Mouse (Mus musculus): ENCODE results near the gene Alox5. TPM values are rescaled to one million over a fixed set of nuclear protein-coding genes. Genes with fewer than 3 reads are reported as not detected.
A peak's percentile ranks its signal among the peaks of the same experiment; 100 is the strongest.
"Not testable (repeated sequence)": the region's sequence is repeated elsewhere in the genome, so short reads cannot be mapped to it uniquely, and the experiment has no call there.

The Alox5 gene
- 1 to 10 TPM; 1.4 to 1.8 TPM for total RNA-seq (2021)
- long read RNA-seq, experiment 1, partial matches to known transcripts = 0 of 1 reads
- long read RNA-seq, experiment 1, other reads (novel, unspliced or antisense) = 0 of 1 reads
- long read RNA-seq, experiment 2, partial matches to known transcripts = 1 of 2 reads
- long read RNA-seq, experiment 2, other reads (novel, unspliced or antisense) = 0 of 2 reads

DNA sequence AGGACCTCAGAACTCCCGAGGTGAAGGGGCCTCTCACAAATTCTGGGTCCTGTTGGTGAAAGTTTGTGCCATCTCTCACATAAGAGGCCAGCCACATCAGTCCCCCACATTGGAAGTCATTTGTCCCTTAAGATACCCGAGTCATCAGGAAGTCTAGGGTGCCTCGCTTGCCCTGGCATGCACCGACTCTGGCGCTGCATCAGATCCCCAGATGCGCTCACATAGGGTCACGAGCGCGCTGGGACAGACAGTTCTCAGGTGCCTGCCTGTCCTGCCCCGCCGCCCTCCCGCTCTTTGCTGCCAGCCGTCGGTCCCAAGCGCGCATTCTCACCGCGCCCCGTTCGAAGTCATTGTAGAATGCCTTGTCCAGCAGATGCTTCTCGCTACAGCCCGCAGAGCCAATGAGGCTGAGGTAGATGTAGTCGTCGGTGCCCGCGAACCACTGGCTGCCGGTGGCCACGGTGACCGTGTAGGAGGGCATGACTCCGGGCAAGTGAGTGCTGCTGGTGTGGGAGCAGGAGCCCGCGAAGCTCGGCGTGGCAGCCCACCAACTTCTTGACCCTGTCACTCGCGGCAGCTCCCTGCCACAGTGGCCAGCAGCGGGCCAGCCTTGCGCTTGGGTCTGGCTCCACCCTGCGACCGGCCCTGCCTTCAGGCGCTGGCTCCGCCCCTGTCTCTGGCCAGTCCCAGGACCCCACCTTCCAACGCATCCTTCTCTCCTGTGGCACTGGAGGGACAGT lies at the start of gene Alox5:
Alox5 (minus strand) TSS at position 635 of the 740 bp plus-strand sequence.
- peak; percentile 36 to 43 for DNase-seq

DNA sequence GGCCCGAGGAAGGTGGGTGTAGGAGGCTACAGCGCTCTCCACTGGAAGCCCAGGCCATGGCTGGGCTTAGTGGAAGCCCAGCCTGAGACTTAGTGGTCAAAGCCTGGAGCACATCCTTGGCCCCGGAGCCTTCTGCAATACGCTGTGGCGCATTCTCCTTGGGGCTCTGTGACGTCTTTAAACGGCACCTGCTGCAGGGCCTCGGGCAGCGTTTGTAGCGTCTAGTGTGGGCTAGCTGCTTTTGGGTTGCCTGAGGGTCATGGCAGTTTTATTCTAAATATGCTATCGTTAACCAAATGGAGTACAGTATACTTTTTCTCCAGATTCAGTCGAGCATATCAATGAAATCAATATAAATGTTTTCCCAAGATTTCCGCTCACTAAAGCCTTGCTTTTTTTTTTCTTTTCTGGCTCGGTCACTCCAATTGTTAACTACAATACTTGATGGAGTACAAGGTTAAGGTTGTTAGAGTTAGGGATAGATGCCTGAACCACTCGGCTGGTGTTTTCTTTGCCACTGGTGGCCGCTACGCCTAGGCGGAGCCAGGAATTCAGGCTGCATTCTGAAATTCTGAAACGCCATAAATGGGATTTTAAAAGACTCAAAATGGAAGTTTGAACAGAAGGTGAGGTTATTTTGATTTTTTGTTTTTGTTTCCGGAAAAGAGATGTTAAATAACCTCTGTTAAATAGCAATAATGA lies 45.5 kb upstream of the Alox5 start, which contains the start of gene Olfr212:
Olfr212 (plus strand) TSS at position 215 of the 702 bp plus-strand sequence.
- not testable (repeated sequence) for DNase-seq

DNA sequence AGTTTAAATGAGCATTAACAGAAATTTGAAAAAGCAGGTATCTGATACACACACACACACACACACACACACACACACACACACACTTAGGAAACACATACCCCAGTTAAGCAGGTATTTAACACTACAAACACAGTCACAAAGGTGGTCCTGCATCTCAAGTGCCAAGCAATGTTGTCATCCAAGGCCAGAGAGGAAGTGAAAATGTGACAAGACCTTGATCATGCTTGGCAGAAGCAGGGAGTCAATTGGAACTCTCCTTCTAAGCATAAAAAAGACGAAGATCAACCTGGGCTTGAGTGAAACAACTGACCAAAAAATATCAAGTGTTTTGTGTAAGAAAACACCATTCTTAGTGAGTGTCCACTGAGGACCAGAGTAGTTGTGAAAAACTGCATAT lies 35.0 kb upstream of the Alox5 start:
- no peak for DNase-seq

DNA sequence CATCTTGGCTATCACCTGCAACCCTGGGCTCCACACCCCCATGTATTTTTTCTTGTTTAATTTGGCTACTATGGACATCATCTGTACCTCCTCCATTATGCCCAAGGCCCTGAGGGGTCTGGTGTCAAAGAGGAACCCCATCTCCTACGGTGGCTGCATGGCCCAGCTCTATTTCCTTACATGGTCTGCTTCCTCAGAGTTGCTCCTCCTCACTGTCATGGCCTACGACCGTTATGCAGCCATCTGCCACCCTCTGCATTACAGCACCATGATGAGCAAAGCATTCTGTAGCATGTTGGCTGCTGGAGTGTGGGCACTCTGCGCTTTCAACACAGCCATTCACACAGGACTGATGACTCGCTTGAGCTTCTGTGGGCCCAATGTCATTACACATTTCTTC lies 32.8 kb upstream of the Alox5 start:
- no peak for DNase-seq

DNA sequence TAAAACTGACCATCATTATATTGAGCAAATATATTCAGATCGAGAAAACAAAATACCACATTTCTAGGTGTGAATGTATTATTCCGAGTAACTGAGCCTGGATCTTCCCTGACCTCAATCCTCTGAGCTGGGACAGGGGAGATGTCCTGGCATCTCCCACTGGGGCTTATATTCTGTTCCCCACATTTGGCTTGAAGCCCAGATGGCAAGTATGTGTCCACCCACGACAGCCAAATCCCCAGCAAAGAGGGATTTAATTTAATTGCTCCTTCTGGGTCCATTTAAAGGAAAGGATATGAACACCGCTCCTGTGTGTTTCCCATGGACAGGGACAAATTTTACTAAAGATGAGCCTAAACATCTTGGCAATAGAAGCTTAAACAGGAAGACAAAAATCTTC lies 27.8 kb upstream of the Alox5 start, which contains the start of gene Olfr211:
Olfr211 (plus strand) TSS at position 301 of the 400 bp plus-strand sequence.
- no peak for DNase-seq

DNA sequence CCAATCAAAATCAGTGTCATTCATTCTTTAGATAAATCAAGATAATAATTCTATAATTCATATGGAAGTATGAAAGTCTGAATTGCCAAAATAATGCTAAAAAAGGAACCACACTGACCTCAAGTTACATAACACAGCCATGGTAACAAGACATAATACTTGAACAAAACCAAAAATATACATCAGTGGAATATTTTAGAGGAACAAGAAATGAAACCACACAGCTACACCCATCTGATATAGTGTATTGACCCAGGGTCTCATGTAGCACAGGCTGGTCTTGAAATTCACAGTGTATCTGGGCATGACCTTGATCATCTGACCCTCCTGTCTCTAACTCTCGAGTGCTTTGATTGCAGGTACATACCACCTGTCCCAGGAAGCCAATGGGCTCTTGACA lies 25.9 kb upstream of the Alox5 start:
- DNase-seq = no peak

DNA sequence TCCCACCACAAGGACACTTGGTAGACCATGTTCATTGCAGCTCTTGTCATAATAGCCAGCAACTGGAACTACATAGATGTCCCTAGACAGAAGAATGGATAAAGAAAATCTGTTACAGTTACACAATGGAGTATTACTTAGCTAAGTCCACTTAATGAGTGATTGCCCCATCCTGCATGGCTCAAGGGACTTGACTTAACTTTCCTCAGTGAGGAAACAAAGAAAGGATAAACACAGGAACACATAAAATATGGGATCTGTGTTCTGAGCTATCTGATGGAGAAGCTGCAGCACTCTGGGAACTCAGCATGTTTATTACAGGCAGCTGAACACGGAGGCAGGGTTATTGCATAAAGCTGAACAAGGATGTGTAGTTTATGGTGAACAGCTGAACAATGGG lies 24.1 kb upstream of the Alox5 start:
- no peak for DNase-seq

DNA sequence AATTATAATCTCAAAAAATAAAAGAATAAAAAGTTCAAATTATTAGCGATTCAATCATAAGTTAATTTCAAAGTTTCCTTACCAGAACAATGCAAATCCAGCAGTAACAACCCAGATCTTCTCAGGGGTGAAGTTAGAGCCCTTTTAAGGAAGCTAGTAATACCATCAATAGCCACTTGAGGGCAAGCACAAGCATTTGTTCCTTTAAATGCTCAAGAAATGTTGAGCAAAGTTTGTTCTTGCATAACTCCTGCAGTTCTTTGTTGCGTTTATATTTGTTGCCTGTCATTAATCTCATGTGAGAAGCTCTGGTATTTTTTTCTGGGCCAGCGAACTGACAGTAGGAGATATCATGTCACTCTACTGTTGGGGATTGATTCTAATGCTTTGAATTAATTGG lies 7.1 kb upstream of the Alox5 start:
- DNase-seq = no peak

DNA sequence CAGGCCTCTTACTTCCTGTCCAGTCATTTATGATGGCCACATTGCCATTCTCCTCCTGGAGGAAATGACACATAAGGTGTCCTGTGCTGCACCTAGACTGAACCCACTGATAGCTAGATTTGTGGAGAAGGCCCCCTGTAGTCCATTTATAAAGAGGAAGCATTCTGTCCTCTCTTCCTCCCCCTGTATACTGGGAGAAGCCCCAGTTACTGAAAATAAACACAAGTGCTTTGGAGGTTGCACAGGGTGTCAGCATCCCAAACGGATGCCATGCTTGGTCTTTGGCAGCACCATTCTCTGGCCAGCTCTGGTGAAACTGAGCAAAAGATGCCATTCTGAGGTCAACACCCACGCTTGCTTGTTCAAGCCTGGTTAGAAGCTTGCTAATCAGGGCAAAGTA lies 1.7 kb downstream of the Alox5 start:
- no peak for DNase-seq

DNA sequence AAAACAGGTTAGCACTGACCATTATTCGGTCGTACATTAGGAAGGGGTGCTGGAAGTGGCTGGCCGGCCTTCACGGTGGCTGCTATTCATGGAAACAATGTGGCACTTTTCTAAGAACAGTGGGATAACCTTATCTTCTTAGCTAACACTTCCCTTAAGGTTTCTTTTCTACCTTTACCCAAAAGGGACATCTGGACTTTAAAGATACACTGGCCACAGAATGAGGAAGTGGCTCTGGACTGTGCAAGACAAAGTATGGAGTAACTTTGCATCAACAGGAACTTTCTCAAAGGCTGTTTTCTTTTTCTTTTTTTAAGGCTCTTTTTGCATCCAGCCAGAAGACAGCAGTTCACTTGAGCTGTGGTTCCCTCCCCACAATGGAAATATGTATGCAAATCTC lies 2.2 kb downstream of the Alox5 start:
- DNase-seq = no peak

DNA sequence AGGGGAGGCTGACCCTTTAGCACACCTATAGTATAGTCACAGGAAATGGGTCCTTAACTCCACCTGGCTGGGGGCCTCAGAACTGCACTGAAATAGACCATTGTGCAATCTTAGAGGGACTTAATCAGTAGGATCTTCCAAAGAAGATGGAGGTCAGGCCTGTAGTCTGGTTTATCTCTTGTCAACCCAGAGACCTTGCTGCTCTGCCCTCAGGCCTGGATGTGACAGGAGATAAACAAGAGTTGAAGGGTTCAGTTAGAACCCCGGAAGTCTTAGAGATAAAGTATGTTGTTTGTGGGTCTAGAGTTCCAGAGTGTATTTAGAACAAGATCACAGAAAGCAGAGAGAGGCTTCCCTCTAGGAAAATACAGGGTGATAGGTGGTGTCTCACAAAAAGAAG lies 4.5 kb downstream of the Alox5 start:
- DNase-seq = no peak

DNA sequence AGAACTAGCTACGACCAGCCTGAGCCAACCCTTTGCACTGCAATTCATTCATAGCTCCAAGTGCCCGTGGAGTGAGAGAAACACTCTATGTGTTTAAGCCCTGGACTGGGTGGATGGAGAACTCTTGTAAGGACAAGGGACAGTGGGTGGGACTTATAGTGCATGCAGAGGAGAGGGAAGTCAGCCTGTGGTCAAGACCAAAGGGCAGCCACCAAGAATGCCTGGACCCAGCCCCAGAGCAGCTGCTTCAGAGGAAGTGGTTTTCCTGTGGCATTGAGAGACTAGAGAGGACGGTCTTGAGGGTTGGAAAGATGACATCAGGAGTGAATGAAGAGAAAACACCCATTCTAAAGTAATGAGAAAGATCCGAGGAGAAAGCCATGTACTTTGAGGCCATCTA lies 5.2 kb downstream of the Alox5 start:
- DNase-seq = peak in 1 of 2 experiments; percentile 1

DNA sequence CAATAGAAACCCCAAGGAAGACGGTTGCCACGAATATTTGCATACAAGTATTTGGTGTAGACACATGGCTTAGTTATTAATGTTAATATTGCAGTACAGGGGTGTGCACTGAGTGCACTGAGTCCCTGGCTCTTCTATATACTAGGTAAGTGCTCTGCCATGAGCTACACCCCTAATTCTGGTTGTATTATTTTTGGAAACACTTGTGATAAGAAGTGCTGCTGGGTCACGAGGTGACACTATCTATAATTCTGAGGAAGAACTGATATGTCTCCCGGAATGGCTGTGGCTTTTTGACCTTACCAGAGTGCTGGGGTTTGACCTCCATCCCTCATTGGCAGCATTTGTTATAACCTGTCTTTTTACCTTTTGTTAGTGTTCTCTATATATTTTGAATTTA lies 20.1 kb downstream of the Alox5 start:
- no peak for DNase-seq

DNA sequence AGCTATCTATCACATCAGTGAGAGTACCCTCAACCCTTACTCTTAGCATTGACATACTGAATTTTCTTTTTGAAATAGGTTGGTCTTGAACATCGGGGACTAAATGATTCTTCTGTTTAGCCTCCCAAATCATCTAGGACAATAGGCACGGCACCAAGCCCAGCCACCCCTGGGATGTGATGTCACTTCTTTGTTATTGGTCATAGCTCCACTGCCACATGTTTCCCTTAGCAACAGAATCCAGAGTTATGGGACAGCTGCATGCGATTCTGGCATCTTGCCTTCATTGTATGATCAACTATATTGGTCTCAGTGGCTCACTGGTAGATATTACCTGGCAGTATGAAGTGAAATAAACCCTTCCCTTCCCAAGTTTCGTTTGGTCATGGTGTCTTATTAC lies 20.5 kb downstream of the Alox5 start:
- no peak for DNase-seq

DNA sequence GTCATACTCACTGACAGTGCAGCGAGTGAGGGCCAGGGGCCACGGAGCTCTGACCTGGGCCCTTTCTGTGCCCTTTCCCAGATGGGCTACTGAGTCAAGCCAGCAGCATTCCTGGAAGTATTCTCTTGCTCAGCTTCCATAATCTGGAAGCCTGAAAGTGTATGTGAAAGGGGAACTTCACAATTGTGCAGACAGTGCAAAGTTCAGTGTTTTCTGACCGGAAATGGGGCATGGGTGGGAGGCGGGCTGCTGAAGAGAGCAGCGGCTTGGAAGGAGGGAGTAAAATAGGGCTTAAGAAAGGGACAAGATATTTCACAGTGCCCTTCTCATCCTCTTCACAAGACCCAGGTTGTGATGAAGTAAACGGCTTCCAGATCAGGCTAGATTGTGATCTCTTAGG lies 21.4 kb downstream of the Alox5 start:
- DNase-seq = no peak

DNA sequence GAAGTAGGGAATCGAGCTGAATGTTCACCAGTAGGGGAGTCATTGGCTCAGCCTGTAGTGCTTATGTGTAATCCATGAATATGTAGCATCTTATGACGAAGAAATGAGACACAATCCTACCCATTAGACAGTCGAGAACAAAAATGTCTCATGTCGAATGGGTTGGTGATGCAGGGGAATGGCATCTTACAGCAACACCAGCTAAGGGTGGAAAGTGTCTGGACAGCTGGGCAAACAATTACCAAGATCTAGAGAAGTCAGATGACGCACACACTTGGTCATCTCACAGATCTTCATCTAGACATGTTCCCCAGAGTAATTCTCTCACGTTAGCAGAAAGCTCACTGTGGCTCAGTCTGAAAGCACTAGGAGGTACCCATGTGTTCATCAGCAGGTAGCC lies 22.1 kb downstream of the Alox5 start:
- DNase-seq = no peak

DNA sequence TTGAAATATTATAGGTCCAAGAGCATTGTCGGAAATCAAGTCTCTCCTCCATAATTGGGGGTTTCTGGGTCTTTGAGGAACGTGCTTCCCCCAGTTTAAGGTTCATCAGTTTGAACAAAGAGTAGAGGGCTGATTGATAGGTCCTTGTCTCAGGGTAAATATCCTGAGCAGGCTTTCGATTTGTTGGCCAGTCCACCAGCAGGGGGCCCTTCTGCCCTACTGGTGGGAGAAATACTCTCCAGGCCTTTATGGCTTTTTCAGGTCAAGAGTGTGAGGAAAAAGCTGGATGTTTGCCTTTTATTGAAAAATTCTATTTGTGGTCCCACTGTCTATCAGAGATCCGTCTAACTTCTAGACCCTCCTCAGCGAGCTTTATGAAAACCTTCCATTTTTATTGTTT lies 32.7 kb downstream of the Alox5 start:
- no peak for DNase-seq

DNA sequence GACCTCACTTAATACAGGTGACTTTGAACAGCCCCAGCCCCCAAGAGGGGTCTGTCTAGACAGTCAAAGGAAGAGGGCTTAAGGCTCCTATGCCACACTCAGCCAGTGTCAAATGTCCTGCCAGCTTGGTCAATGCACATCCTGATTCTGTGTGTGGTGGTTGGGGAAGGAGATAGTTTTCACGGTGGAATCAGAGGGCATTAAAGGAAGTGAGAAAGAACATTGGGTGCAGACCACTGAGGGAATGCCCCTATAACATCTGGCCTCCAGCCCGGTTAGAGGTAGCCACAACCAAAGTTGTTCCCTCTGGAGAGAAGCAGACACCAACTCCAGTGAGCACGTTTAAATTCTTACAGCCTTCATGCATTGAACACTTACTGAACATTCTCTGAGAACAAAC lies 33.4 kb downstream of the Alox5 start:
- DNase-seq = no peak

DNA sequence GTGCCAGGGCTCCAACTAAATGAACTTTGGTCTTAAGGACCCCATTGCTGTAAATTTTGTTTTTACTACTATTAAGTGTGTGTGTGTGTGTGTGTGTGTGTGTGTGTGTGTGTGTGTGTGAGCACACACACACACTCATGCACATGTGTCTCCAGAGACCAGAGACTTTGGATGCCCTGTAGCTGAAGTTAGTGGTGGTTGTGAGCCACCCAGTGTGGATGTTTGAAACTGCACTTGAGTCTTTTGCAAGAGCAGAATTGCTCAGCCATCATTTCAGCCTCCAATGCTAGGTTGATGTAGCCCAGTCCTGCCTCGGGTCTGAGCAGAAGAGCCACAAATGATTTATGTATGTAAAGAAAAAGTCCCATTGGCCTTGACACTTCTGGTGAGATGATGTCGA lies 37.3 kb downstream of the Alox5 start:
- peak; percentile 40 to 52 for DNase-seq

DNA sequence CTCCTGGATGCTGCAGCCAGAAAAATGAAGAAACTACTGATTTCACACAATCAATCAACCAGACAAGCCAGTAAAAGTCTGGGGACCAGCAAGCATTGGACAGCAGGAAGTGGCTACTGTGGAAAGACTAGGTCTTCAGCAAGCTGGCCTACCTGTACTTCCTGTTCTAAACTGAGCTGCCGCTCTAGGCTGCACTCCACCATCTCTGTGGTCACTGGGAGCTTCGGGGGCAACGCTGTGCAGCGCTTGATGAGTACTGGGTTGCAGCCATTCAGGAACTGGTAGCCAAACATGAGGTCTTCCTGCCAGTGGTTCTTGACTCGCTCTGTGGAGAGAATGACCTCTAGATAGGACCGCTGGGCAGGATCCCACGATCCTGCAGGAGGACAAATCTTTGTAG lies 38.0 kb downstream of the Alox5 start:
- DNase-seq = no peak

DNA sequence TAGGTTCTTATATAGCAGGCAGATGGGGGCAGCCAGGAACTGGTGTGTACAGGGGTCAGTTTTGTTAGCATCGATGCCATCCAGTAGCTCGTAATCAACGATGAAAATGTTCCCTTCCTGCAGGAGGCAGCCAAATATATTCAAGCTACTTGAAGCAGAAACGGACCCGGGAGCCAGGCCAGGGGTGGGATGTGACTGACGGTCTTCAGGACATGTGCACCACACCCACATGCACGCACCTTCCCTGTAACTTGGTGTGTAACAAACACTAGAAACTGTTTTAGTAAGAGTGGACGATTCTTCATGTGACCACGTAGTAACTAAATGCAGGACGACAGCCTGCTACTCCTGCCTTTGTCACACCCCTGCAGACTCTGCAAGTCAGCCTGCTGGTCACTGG lies 40.7 kb downstream of the Alox5 start:
- no peak for DNase-seq

DNA sequence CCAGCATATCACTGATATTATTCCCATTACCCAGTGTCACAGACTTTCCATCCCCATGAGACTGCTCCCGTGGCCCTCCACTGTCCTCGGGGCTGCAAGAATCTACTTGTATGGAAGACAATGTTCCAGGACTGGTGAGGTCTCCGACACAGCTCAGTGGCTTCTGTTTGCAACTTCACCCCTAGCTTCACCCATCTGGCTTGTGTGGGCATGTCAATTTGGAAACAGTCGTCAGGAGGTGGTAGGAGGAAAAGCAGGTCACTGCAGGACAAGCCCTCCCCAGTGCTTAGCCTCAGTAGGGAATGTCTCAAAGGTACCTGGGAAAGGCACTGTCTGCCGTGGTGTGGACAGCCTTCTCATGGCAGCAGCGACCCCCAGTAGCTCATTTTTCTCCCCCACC lies 41.3 kb downstream of the Alox5 start:
- no peak for DNase-seq

DNA sequence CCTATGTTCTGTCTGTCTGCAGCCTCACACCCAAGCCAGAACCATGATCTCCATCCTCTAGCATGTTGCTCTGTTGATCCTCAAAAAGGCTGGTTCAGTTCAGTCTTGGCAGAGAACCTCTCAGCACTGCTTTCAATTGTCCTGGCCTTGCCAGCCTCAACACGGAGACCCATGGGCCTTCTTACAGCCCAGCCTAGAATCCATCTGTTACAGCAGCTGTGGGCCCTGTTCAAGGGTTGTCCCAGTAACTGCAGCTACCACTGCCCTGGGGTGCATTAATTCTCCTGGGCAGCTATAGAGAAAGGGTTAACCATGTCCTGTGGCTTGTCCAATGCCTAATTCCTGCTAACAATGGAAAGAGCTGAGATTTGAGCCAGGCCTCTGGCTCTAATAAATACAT lies 42.5 kb downstream of the Alox5 start:
- DNase-seq = no peak
